25 mouse cellular contexts compared by ENCODE assay signal in the genomic region with DNA sequence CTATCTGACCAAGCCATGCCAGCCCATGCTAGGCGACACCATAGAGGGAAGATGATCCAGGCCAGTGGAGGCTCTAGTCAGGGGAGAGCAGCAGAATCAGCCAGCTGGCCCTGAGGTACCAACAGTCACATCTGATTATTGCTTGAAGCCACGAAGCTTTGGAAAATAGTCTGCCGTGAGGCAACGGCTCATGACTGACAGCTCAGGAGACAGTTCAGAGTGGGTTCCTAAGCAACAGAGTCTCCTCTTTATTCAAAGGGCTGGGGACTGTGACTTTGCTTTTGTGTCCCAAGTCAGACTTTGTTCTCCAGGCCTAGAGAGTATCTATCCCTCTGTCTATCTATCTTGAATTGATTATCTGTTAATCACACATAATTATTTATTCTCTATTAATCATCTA.
"Had no signal": no experiment of that assay in that cellular context is flagged by ENCODE, and none has a peak within 500 bp of the region (broad histone marks: within the 10 kb centered on the region; RNA-seq: fewer than 3 reads in every experiment).

No protein-coding gene starts in this region.

- DNase-seq: gastrocnemius, adult 2 months; gastrocnemius, postnatal 10 days; gastrocnemius, postnatal 25 days; heart, adult 18-20 months; heart, postnatal 10 days; heart, postnatal 4 days; kidney, adult 18-20 months; kidney, adult 8-10 months; kidney, postnatal 10 days; kidney, postnatal 25 days; kidney, postnatal 4 days; liver; liver, embryonic 13.5 days had no signal

- H3K4me1 ChIP-seq: heart, embryonic 10.5 days; heart, embryonic 12.5 days; intestine, embryonic 15.5 days; limb, embryonic 10.5 days; limb, embryonic 12.5 days; liver, embryonic 13.5 days; liver, embryonic 15.5 days had no signal

- ATAC-seq: inflammation-experienced regulatory T-cells, adult 6 months; intestine, embryonic 15.5 days; intestine, postnatal 0 days had no signal

- H3K4me3 ChIP-seq: gastrocnemius, adult 2 months; heart, embryonic 10.5 days; heart, embryonic 12.5 days; intestine, embryonic 15.5 days; layer of hippocampus, adult 2 months; left cerebral cortex, adult 2 months; limb, embryonic 10.5 days; limb, embryonic 12.5 days; liver, embryonic 13.5 days; liver, embryonic 15.5 days had no signal

- H3K9ac ChIP-seq: heart, embryonic 12.5 days; hindbrain, embryonic 14.5 days; intestine, embryonic 15.5 days; limb, embryonic 12.5 days; liver, embryonic 13.5 days; liver, embryonic 15.5 days had no signal

- H3K9me3 ChIP-seq: heart, embryonic 10.5 days; heart, embryonic 12.5 days; intestine, embryonic 15.5 days; limb, embryonic 10.5 days; limb, embryonic 12.5 days; liver, embryonic 13.5 days; liver, embryonic 15.5 days had no signal

- H3K4me2 ChIP-seq: heart, embryonic 12.5 days; hindbrain, embryonic 14.5 days; intestine, embryonic 15.5 days; limb, embryonic 12.5 days; liver, embryonic 11.5 days; liver, embryonic 13.5 days; liver, embryonic 15.5 days had no signal

- H3K27me3 ChIP-seq: heart, embryonic 12.5 days; intestine, embryonic 15.5 days; limb, embryonic 12.5 days; liver, embryonic 13.5 days; liver, embryonic 15.5 days had no signal

- H3K36me3 ChIP-seq: heart, embryonic 10.5 days; heart, embryonic 12.5 days; intestine, embryonic 15.5 days; limb, embryonic 10.5 days; limb, embryonic 12.5 days; liver, embryonic 13.5 days; liver, embryonic 15.5 days had no signal

- H3K27ac ChIP-seq: gastrocnemius, adult 2 months; heart, embryonic 10.5 days; hindbrain, embryonic 14.5 days; intestine, embryonic 15.5 days; layer of hippocampus, adult 2 months; left cerebral cortex, adult 2 months; limb, embryonic 10.5 days; limb, embryonic 12.5 days; liver, embryonic 13.5 days; liver, embryonic 15.5 days had no signal
